Mouse (Mus musculus): ENCODE data around the gene Fgfr2. TPM values are rescaled to one million over a fixed set of nuclear protein-coding genes. Genes with fewer than 3 reads are reported as not detected.

The Fgfr2 gene
- polyA plus RNA-seq, 1 experiment, result 14.7 TPM

DNA sequence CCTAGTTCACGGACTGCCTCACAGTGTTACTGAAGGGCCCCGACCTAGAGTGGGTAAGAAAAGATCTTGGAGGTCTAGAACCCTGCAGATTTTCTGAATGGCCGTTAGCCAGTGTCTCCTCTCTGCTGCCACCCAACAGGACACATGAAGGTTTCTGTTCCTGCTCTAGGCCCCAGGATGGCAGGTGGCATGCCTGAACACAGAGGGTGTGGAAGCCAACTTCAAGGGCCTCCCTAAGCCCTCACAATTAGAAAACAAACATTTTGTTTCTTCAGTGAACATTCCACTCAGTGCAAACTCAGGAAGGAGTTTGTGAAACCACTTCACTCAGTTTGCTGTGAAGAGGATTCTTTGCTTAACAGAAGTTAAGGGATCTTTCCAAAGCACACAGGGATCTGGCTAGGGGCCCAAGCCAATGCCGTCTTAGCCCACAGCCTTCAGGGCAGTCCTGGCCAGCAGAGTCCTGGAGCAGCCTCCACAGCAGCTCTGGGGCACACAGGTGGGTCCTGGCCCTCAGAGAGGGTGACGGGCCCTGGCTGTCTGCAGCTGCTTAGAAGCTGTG lies 398.6 kb downstream of the Fgfr2 start:
- 76% methylated on average over 5 of the region's 5 CpGs for WGBS
- Histone ChIP-seq H3K27me3 (ENCODE audit: control insufficient read depth, insufficient read depth, low read length) (no peaks in the 10 kb centered on the region), H3K4me1 (ENCODE audit: control insufficient read depth, insufficient read depth, insufficient read length, low read length) (peaks cover 10% of the 10 kb centered on the region), H3K36me3 (ENCODE audit: control insufficient read depth, insufficient read depth, low read length) (peaks cover 9% of the 10 kb centered on the region; the same call in 1 of the 2 replicates), H3K4me3 (ENCODE audit: low read depth, low read length) (no peak overlapping the region), H3K27ac (ENCODE audit: insufficient read depth, low read depth, low read length) (peak overlapping the region; percentile 41)
- no peak for TF ChIP-seq POLR2A (IDR thresholded peaks at IDR 0.05; ENCODE audit: low read depth, low read length)
- TF ChIP-seq CTCF (IDR thresholded peaks at IDR 0.05; ENCODE audit: extremely low read depth, insufficient read length, insufficient replicate concordance, low read depth, low read length), result no peak

DNA sequence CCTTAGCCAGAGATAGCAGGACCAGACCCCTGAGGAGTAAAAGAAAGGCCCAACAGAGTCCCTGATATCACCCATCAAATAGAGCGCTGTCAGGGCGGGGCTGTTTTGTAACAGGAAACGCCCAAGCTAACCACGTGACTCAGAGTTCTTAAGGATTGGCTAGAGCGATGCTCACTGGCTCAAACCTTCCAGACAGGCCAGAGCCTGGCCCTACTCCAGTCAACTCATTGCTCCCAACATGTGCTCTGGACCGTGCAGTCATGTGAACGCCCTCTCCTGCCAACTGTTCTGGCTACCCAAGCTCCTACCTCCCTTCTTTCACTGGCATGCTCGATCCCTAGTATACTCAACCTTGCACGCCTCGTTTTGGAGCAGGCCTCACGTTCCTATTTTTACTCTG lies 399.2 kb downstream of the Fgfr2 start:
- Histone ChIP-seq H3K4me3 (ENCODE audit: low read depth, low read length) (no peak overlapping the region), H3K4me1 (ENCODE audit: control insufficient read depth, insufficient read depth, insufficient read length, low read length) (peaks cover 5% of the 10 kb centered on the region), H3K36me3 (ENCODE audit: control insufficient read depth, insufficient read depth, low read length) (peaks cover 9% of the 10 kb centered on the region; the same call in 1 of the 2 replicates), H3K27me3 (ENCODE audit: control insufficient read depth, insufficient read depth, low read length) (no peaks in the 10 kb centered on the region), H3K27ac (ENCODE audit: insufficient read depth, low read depth, low read length) (peak overlapping the region; percentile 41)
- 62% methylated on average over 11 of the region's 11 CpGs for WGBS
- TF ChIP-seq CTCF (IDR thresholded peaks at IDR 0.05; ENCODE audit: extremely low read depth, insufficient read length, insufficient replicate concordance, low read depth, low read length) (no peak), POLR2A (IDR thresholded peaks at IDR 0.05; ENCODE audit: low read depth, low read length) (no peak)

DNA sequence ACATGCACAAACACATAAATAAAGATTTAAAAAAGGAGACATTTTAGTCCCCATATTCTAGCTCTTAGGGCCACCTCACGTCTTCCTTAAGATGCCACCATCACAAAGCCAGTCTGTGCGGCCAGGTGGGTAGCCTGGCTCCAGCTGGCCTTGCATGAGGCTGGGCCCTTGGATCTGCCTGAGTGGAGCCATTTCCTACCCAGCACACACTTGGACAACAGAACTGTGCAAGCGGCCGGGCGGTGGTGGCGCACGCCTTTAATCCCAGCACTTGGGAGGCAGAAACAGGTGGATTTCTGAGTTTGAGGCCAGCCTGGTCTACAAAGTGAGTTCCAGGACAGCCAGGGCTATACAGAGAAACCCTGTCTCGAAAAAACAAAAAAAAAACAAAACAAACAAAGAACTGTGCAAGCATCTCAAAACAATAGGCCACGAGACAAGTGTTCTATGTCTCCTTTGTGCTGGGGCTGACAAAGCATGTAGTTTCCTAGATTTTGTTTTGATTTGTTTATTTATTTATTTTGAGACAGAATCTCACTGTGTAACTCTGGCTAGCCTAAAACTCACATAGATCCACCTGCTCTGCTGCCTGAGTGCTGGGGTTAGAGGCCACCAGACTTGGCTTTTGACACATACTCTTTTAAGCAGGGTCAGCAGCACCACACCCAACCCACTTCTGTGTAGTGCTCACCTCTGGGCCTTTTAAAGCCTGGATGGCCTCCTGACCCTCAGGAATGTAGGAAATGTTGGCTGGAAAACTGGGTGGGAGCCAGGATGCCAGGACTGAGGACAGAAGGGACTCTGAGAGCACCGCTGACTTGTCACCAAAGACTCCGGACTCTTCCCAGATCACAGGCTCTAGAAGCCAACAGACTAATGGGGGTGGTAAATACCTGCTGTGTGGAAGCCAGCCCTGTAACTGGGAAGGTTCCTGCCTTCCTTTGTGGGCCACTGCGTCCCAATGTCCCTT lies 400.5 kb downstream of the Fgfr2 start:
- Histone ChIP-seq H3K36me3 (ENCODE audit: control insufficient read depth, insufficient read depth, low read length) (peaks cover 9% of the 10 kb centered on the region; the same call in 1 of the 2 replicates), H3K4me3 (ENCODE audit: low read depth, low read length) (no peak overlapping the region), H3K27me3 (ENCODE audit: control insufficient read depth, insufficient read depth, low read length) (no peaks in the 10 kb centered on the region), H3K4me1 (ENCODE audit: control insufficient read depth, insufficient read depth, insufficient read length, low read length) (peaks cover 5% of the 10 kb centered on the region), H3K27ac (ENCODE audit: insufficient read depth, low read depth, low read length) (no peak overlapping the region)
- TF ChIP-seq CTCF (IDR thresholded peaks at IDR 0.05; ENCODE audit: extremely low read depth, insufficient read length, insufficient replicate concordance, low read depth, low read length) (no peak), POLR2A (IDR thresholded peaks at IDR 0.05; ENCODE audit: low read depth, low read length) (no peak)
- WGBS, result 92% methylated on average over 12 of the region's 12 CpGs

- WGBS, result 88% methylated on average over 8 of the region's 8 CpGs
- TF ChIP-seq CTCF (IDR thresholded peaks at IDR 0.05; ENCODE audit: extremely low read depth, insufficient read length, insufficient replicate concordance, low read depth, low read length), result no peak
- no peak for TF ChIP-seq POLR2A (IDR thresholded peaks at IDR 0.05; ENCODE audit: low read depth, low read length)
- peaks cover 5% of the 10 kb centered on the region for H3K4me1 ChIP-seq (ENCODE audit: control insufficient read depth, insufficient read depth, insufficient read length, low read length)
- H3K27me3 ChIP-seq (ENCODE audit: control insufficient read depth, insufficient read depth, low read length), result no peaks in the 10 kb centered on the region
- H3K27ac ChIP-seq (ENCODE audit: insufficient read depth, low read depth, low read length), result no peak overlapping the region
- H3K36me3 ChIP-seq (ENCODE audit: control insufficient read depth, insufficient read depth, low read length), result peaks cover 9% of the 10 kb centered on the region; the same call in 1 of the 2 replicates
- H3K4me3 ChIP-seq (ENCODE audit: low read depth, low read length), result no peak overlapping the region
These were observed 402.6 kb downstream of the Fgfr2 start for GRCm38 (mm10) chr7:132720562-132720961.

- H3K4me3 ChIP-seq (ENCODE audit: low read depth, low read length), result no peak overlapping the region
- H3K27ac ChIP-seq (ENCODE audit: insufficient read depth, low read depth, low read length), result no peak overlapping the region
- no peaks in the 10 kb centered on the region for H3K27me3 ChIP-seq (ENCODE audit: control insufficient read depth, insufficient read depth, low read length)
- 92% methylated on average over 4 of the region's 4 CpGs for WGBS
- H3K36me3 ChIP-seq (ENCODE audit: control insufficient read depth, insufficient read depth, low read length), result peaks cover 19% of the 10 kb centered on the region
- H3K4me1 ChIP-seq (ENCODE audit: control insufficient read depth, insufficient read depth, insufficient read length, low read length), result peaks cover 5% of the 10 kb centered on the region
- TF ChIP-seq POLR2A (IDR thresholded peaks at IDR 0.05; ENCODE audit: low read depth, low read length), result no peak
- TF ChIP-seq CTCF (IDR thresholded peaks at IDR 0.05; ENCODE audit: extremely low read depth, insufficient read length, insufficient replicate concordance, low read depth, low read length), result no peak
These were observed 403.6 kb downstream of the Fgfr2 start for GRCm38 (mm10) chr7:132719570-132719969.

DNA sequence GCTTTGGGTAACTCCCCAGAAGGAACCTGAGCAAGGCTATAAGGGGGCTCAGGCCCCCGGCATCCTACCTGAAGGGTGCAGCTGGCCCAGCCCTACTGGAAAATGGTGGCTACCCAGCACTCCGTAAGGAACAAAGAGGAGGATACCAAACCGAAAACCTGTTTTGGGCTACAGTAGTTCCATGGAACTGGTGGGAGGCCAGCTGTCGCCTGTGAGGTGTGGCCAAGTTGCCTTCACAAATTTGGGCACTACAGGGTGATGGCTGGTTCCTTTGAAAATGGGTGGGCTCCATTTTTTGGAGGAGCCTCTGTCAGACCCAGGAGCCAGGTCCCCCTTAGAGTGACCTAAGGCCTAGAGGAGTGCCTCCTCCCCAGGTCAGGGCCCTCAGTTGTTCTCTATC lies 407.9 kb downstream of the Fgfr2 start:
- Histone ChIP-seq H3K27me3 (ENCODE audit: control insufficient read depth, insufficient read depth, low read length) (no peaks in the 10 kb centered on the region), H3K4me3 (ENCODE audit: low read depth, low read length) (no peak overlapping the region), H3K36me3 (ENCODE audit: control insufficient read depth, insufficient read depth, low read length) (peaks cover 28% of the 10 kb centered on the region), H3K4me1 (ENCODE audit: control insufficient read depth, insufficient read depth, insufficient read length, low read length) (peaks cover 19% of the 10 kb centered on the region), H3K27ac (ENCODE audit: insufficient read depth, low read depth, low read length) (no peak overlapping the region)
- TF ChIP-seq POLR2A (IDR thresholded peaks at IDR 0.05; ENCODE audit: low read depth, low read length), result no peak
- TF ChIP-seq CTCF (IDR thresholded peaks at IDR 0.05; ENCODE audit: extremely low read depth, insufficient read length, insufficient replicate concordance, low read depth, low read length), result no peak
- 93% methylated on average over 4 of the region's 4 CpGs for WGBS

Measured in small intestine, adult 2 months (tissue).